Mouse (Mus musculus) heart, embryonic 16.5 days (tissue): ENCODE results near the gene Ice1. TPM values are rescaled to one million over a fixed set of nuclear protein-coding genes. Genes with fewer than 3 reads are reported as not detected.

ENCODE experiments used
- ATAC-seq: fragments of 200-750 bp; cut with Nextera tagmentation; replicated peaks from 2 replicates; pipeline ENCODE4 v1.8.0; 2017; ENCODE audit warnings: moderate number of reproducible peaks; ENCODE audit not compliant: insufficient read depth, low FRiP score; ENCODE audit errors: extremely low read depth
- H3K27ac ChIP-seq: fragments of 300-500 bp; sonication (generic); 2 replicates; pipeline ENCODE4 v1.5.1; 2014; ENCODE audit warnings: mild to moderate bottlenecking, low read length, control low read depth, moderate library complexity
- H3K27me3 ChIP-seq: fragments of 300-500 bp; sonication (generic); 2 replicates; pipeline ENCODE4 v1.6.1; 2014; ENCODE audit warnings: low read length, mixed read lengths; ENCODE audit not compliant: control insufficient read depth, insufficient read depth
- H3K36me3 ChIP-seq: fragments of 300-500 bp; sonication (generic); 2 replicates; pipeline ENCODE4 v1.6.1; 2014; ENCODE audit not compliant: control insufficient read depth, insufficient read depth
- H3K4me1 ChIP-seq: fragments of 300-500 bp; sonication (generic); 2 replicates; pipeline ENCODE4 v1.6.1; 2014; ENCODE audit warnings: low read length, mixed read lengths; ENCODE audit not compliant: control insufficient read depth, insufficient read depth
- H3K4me2 ChIP-seq: fragments of 300-500 bp; sonication (generic); 2 replicates; pipeline ENCODE4 v1.6.1; 2014; ENCODE audit warnings: low read depth, mild to moderate bottlenecking, control low read depth, low read length
- H3K4me3 ChIP-seq: fragments of 300-500 bp; sonication (generic); 2 replicates; pipeline ENCODE4 v1.5.1; 2014; ENCODE audit warnings: mild to moderate bottlenecking, control low read depth, low read length
- H3K9ac ChIP-seq: fragments of 300-500 bp; sonication (generic); 2 replicates; pipeline ENCODE4 v1.6.1; 2014; ENCODE audit warnings: low read length, control low read depth
- H3K9me3 ChIP-seq: fragments of 300-500 bp; sonication (generic); replicated peaks from 2 replicates; pipeline ENCODE4 v1.6.1; 2016; ENCODE audit warnings: low read length; ENCODE audit not compliant: control insufficient read depth
- WGBS: fragments of 180-500 bp; shearing (Covaris S2); extraction: QIAGEN DNeasy Blood & Tissue Kit; methylation state at CpG from one replicate; pipeline ENCODE4 v1.1.7; 2014; 5-methylcytosine and 5-hydroxymethylcytosine counted together
- polyA plus RNA-seq: library from polyadenylated mRNA; unstranded; fragments of >200 nt; fragmentation: Nextera tagmentation; extraction: Ambion mirVana; gene quantifications from 2 replicates; pipeline ENCODE4 v1.2.1, GENCODE M21; 2015

The Ice1 gene
- polyA plus RNA-seq = 11.5 and 13.6 TPM in 2 replicates

- peak within 1 kb of the TSS; percentile 94 for H3K4me2 ChIP-seq
- H3K4me3 ChIP-seq = peak within 1 kb of the TSS; percentile 87
- peak within 1 kb of the TSS; percentile 96 for H3K27ac ChIP-seq
- no peaks in the 10 kb centered on the region for H3K9me3 ChIP-seq
- peak; percentile 16 for ATAC-seq
- no peaks in the 10 kb centered on the region for H3K36me3 ChIP-seq
- H3K4me1 ChIP-seq = peaks cover 28% of the 10 kb centered on the region
- H3K27me3 ChIP-seq = no peaks in the 10 kb centered on the region
- under 1% methylated on average over 39 of the region's 39 CpGs for WGBS
- H3K9ac ChIP-seq = peak within 1 kb of the TSS; percentile 93
These were observed at the start of gene Ice1 for GRCm38 (mm10) chr13:70637282-70637661. Gene Ice1 (minus strand): TSS chr13:70637634.

- H3K9ac ChIP-seq = no peak overlapping the region
- H3K9me3 ChIP-seq = no peaks in the 10 kb centered on the region
- ATAC-seq = no peak
- H3K36me3 ChIP-seq = no peaks in the 10 kb centered on the region
- H3K27me3 ChIP-seq = no peaks in the 10 kb centered on the region
- no peaks in the 10 kb centered on the region for H3K4me1 ChIP-seq
- 63% methylated on average over 5 of the region's 5 CpGs for WGBS
- H3K4me3 ChIP-seq = no peak overlapping the region
- no peak overlapping the region for H3K27ac ChIP-seq
- H3K4me2 ChIP-seq = no peak overlapping the region
These were observed 48.4 kb upstream of the Ice1 start for GRCm38 (mm10) chr13:70685825-70686224.

DNA sequence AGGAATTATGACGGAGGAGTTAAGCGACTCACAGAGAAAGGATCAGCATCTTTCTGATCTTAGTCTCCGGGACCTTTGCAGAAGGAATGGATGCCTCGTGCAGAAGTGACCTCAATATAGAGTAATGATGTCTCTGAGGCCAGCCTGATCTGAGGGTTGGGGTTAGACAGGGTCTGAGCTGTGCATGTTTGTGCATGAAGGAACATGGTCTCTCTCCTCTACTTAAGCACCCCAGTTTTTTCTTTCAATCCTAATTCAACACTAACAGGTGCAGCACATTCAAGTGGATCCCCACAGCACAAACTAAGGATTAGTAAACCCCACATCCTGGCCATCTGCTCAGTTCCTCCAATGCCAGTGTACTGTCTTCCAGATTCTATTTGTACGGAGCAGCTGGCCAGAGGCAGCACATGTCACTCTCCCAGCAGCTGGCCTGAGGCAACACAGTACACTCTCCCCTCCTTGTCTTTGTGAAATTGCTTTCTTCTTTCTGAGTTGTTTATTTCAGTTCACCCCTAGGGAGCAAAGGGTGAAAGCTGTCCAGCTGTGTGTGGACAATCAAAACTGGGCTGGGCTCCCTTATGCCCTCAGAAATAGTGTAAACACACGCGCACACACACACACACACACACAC lies 47.7 kb upstream of the Ice1 start:
- ATAC-seq = no peak
- Histone ChIP-seq H3K36me3 (no peaks in the 10 kb centered on the region), H3K9ac (no peak overlapping the region), H3K4me2 (no peak overlapping the region), H3K9me3 (no peaks in the 10 kb centered on the region), H3K4me3 (no peak overlapping the region), H3K27ac (no peak overlapping the region), H3K27me3 (no peaks in the 10 kb centered on the region), H3K4me1 (no peaks in the 10 kb centered on the region)
- 72% methylated on average over 7 of the region's 7 CpGs for WGBS

DNA sequence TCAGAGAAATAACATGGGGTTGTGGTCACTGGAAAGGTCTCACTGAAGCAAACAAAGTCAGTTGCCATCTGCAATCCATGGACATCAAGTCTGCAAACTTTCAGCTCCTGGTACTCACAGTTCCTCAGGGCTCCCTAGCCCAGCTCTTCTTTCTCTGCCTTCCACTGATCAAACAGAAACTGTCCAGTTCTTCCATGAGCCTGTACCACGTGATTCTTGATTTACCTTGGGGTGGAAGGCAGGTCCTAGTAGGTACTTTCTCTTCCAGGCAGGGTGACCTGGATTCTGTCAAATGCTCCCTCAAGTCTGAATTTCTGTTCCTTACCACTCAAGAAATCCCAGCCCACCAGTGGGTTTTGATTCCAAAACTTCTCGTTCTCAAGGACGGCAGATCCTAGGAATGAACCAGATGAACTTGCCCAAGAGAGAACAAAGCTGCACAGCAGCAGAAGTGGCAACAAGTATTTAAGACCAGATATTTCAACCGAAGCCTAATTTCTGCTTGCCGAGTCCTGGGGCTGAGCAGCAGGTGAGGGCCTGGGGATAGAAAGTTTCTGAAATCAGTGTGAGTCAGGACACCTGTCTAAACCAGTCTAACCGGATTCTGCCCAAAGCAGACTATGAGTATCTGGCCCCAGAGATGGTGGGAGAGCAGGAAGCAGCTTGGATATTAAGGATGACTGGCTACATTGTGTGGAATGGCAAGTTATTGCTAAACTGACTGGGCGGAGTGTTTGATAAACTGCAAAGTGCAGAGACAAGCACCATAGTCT lies 44.2 kb upstream of the Ice1 start:
- no peak for ATAC-seq
- no peak overlapping the region for H3K4me2 ChIP-seq

GRCm38 (mm10) chr13:70680316-70680715 lies 42.9 kb upstream of the Ice1 start:
- Histone ChIP-seq H3K4me3 (no peak overlapping the region), H3K9ac (no peak overlapping the region), H3K9me3 (no peaks in the 10 kb centered on the region), H3K27me3 (no peaks in the 10 kb centered on the region; the same call in 1 of the 2 replicates), H3K4me2 (no peak overlapping the region), H3K36me3 (no peaks in the 10 kb centered on the region), H3K27ac (no peak overlapping the region), H3K4me1 (no peaks in the 10 kb centered on the region)
- ATAC-seq = no peak
- 81% methylated on average over 3 of the region's 3 CpGs for WGBS

More for the DNA sequence above, 44.2 kb upstream of the Ice1 start:
- Histone ChIP-seq H3K9ac (no peak overlapping the region), H3K9me3 (no peaks in the 10 kb centered on the region), H3K4me3 (no peak overlapping the region), H3K4me1 (no peaks in the 10 kb centered on the region), H3K36me3 (no peaks in the 10 kb centered on the region), H3K27me3 (no peaks in the 10 kb centered on the region; the same call in 1 of the 2 replicates), H3K27ac (no peak overlapping the region)
- WGBS = 78% methylated on average over 7 of the region's 7 CpGs

DNA sequence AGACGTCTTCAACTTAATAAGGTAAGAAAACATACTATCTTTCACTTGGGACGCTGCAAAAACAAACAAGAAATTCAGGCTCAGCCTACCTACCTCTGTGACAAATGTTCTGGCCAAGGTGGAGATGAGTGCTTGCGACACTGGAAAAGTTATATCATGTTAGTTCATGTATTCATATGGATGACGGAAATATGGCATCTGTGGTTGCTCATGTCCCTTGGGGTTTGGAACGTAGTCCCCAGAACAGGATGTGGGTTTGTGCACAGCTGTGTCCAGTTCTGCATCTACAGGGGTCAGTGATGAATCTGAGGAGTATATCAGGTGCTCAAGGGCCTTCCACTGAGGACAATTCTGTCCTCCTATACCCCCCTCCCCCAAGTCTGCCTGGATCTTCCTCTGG lies 40.3 kb upstream of the Ice1 start:
- Histone ChIP-seq H3K27ac (no peak overlapping the region), H3K36me3 (no peaks in the 10 kb centered on the region), H3K4me3 (no peak overlapping the region), H3K27me3 (no peaks in the 10 kb centered on the region; the same call in 1 of the 2 replicates), H3K4me1 (no peaks in the 10 kb centered on the region), H3K4me2 (no peak overlapping the region), H3K9me3 (no peaks in the 10 kb centered on the region), H3K9ac (no peak overlapping the region)
- 74% methylated on average over 5 of the region's 5 CpGs for WGBS
- ATAC-seq = no peak

DNA sequence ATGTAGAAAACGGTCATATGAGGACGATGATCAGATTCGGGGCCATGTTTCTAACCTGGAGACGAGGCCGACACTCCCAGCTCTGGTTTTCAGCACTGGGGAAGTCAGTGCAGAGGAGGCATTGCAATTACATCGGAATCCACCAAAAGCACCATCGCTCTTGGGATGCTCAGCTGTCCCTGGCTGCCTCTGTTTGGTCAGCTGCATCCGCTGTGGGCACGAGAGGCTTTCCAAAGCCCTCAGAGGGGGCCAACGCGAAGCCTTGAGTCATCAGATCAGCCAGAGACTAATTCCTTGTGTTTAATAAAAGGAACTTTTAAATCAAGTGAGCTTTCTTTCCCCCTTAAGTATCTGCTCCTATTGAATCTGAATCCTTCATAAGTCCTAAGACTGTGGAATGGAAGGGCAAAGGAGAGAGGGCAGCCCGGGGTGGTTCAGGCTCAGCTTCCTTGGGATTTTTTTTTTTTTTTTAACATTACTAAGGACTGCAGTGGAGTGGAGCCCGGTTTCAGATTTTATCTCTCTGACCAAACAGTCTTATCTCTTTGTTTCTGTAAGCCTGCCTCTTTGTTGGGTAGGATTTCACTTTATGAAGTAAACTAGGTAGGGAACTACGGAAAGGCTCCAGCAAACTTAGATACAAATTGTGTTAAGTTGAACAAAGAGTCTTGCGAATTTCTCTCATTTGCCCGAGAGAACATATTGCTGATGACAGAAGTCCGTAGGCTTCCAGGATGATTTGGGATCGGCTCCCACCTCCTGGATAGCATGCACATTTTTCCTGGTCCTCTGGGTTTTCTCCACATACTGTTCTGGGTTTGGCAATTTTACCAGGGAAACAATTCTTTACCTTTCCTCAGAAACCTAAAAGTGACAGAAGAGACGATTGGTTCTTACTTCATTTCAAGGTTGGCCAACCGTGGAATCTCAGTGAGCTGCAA lies 39.1 kb upstream of the Ice1 start:
- Histone ChIP-seq H3K36me3 (no peaks in the 10 kb centered on the region), H3K9ac (no peak overlapping the region), H3K4me2 (no peak overlapping the region), H3K4me1 (no peaks in the 10 kb centered on the region), H3K27me3 (no peaks in the 10 kb centered on the region; the same call in 1 of the 2 replicates), H3K27ac (no peak overlapping the region), H3K4me3 (no peak overlapping the region), H3K9me3 (no peaks in the 10 kb centered on the region)
- 49% methylated on average over 20 of the region's 20 CpGs for WGBS
- ATAC-seq = no peak

DNA sequence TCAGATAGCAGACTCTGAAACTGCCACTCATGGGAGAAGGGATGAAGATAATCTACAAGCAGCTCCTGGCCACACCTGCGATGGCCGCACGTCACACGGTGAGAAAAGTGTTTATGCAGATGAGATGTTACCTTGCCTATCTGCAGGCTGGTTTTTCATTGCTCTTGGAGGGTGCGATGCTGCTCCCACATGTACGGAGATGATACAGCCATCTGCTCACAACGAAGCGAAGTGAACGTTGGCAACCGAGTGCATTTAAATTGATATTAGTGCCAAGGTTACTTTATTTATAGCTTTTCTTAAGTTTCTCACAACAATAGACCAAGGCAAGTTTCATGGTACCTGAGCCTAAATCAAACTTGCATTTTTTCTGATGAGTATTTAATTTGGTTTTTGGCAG lies 37.6 kb upstream of the Ice1 start:
- Histone ChIP-seq H3K27ac (no peak overlapping the region), H3K9me3 (no peaks in the 10 kb centered on the region), H3K4me1 (no peaks in the 10 kb centered on the region), H3K27me3 (no peaks in the 10 kb centered on the region; the same call in 1 of the 2 replicates), H3K4me3 (no peak overlapping the region), H3K4me2 (no peak overlapping the region), H3K36me3 (no peaks in the 10 kb centered on the region), H3K9ac (no peak overlapping the region)
- no peak for ATAC-seq
- WGBS = 85% methylated on average over 10 of the region's 10 CpGs
